Mouse (Mus musculus): ENCODE measurements around the gene Zfp442. TPM values are rescaled to one million over a fixed set of nuclear protein-coding genes. Genes with fewer than 3 reads are reported as not detected.
A peak's percentile ranks its signal among the peaks of the same experiment; 100 is the strongest.
"Not testable (repeated sequence)": the region's sequence is repeated elsewhere in the genome, so short reads cannot be mapped to it uniquely, and the experiment has no call there.

Zfp442 gene
- polyA plus RNA-seq, 1 experiment: 0.97 TPM

GRCm38 (mm10) chr2:150362878-150363229, 88.4 kb downstream of the Zfp442 start:
- peak overlapping the region; percentile 94 for H3K4me3 ChIP-seq (replicated peaks; ENCODE audit: control insufficient read depth, low read depth, low read length)
- 4% methylated on average over 4 of the region's 4 CpGs for WGBS
- no peaks in the 10 kb centered on the region for H3K4me1 ChIP-seq (ENCODE audit: control insufficient read depth, insufficient read depth, low read length)
- TF ChIP-seq CTCF (IDR thresholded peaks at IDR 0.05; ENCODE audit: control insufficient read depth, insufficient read depth, low read length): no peak
- no peak for TF ChIP-seq POLR2A (IDR thresholded peaks at IDR 0.05; ENCODE audit: borderline replicate concordance, control insufficient read depth, low read depth, low read length)
- H3K27ac ChIP-seq (ENCODE audit: control insufficient read depth, insufficient read depth, low read depth, low read length, poor library complexity): no peak overlapping the region

- 5% methylated on average over 17 of the region's 17 CpGs for WGBS
- not testable (repeated sequence) for H3K4me1 ChIP-seq (ENCODE audit: control insufficient read depth, insufficient read depth, low read length); H3K27ac ChIP-seq (ENCODE audit: control insufficient read depth, insufficient read depth, low read depth, low read length, poor library complexity)
- H3K4me3 ChIP-seq (replicated peaks; ENCODE audit: control insufficient read depth, low read depth, low read length): peak within 1 kb of the TSS; percentile 94
Observed at GRCm38 (mm10) chr2:150362113-150362877, 89.0 kb downstream of the Zfp442 start, which contains the start of gene 3300002I08Rik. 3300002I08Rik (minus strand) TSS chr2:150362765.

Other genes with a start within 250 kb of the Zfp442 start
- gene Zfp937, start 233.4 kb downstream of the Zfp442 start, polyA plus RNA-seq (2011; ENCODE audit: insufficient read depth, insufficient read length, low replicate concordance, missing spikeins): 0.57 TPM in 2 replicates
- gene Gm21994, start 195.9 kb downstream of the Zfp442 start, polyA plus RNA-seq (2011; ENCODE audit: insufficient read depth, insufficient read length, low replicate concordance, missing spikeins): 2.1 TPM in 1 of 2 replicates, not detected in the other
- gene Gm14124, start 194.0 kb downstream of the Zfp442 start, polyA plus RNA-seq (2011; ENCODE audit: insufficient read depth, insufficient read length, low replicate concordance, missing spikeins): 0.67 TPM in 1 of 2 replicates, not detected in the other
- not detected in 2 replicates for gene Gm10130, start 127.8 kb downstream of the Zfp442 start, polyA plus RNA-seq (2011; ENCODE audit: insufficient read depth, insufficient read length, low replicate concordance, missing spikeins)
- not detected in 2 replicates for gene 3300002I08Rik, start 88.7 kb downstream of the Zfp442 start, polyA plus RNA-seq (2011; ENCODE audit: insufficient read depth, insufficient read length, low replicate concordance, missing spikeins)
- gene Zfp345, start 33.6 kb upstream of the Zfp442 start, polyA plus RNA-seq (2011; ENCODE audit: insufficient read depth, insufficient read length, low replicate concordance, missing spikeins): not detected in 2 replicates
- gene Cst7, start 118.9 kb upstream of the Zfp442 start, polyA plus RNA-seq (2011; ENCODE audit: insufficient read depth, insufficient read length, low replicate concordance, missing spikeins): 5.2 and 5.3 TPM in 2 replicates
- 10.7 and 18.0 TPM in 2 replicates for gene Apmap, start 157.1 kb upstream of the Zfp442 start, polyA plus RNA-seq (2011; ENCODE audit: insufficient read depth, insufficient read length, low replicate concordance, missing spikeins)
- 31.2 and 32.1 TPM in 2 replicates for gene Acss1, start 217.0 kb upstream of the Zfp442 start, polyA plus RNA-seq (2011; ENCODE audit: insufficient read depth, insufficient read length, low replicate concordance, missing spikeins)
- gene Vsx1, start 237.9 kb upstream of the Zfp442 start, polyA plus RNA-seq (2011; ENCODE audit: insufficient read depth, insufficient read length, low replicate concordance, missing spikeins): 0.80 and 1.2 TPM in 2 replicates